Mouse (Mus musculus) MEL (cell line): ENCODE measurements around the gene Cstl1. TPM values are rescaled to one million over a fixed set of nuclear protein-coding genes. Genes with fewer than 3 reads are reported as not detected.

ENCODE experiments used
- DNase-seq: peaks from one replicate; pipeline ENCODE4 v3.0.0; 2011; ENCODE audit warnings: low read depth, low spot score
- H3K27ac ChIP-seq: 2 replicates; pipeline ENCODE4 v1.5.1; 2012; ENCODE audit warnings: low read depth, mild to moderate bottlenecking, control low read depth, low read length, moderate library complexity; ENCODE audit not compliant: control insufficient read depth
- H3K27me3 ChIP-seq, 2 experiments: fragments of 150-350 bp in 1 of 2; sonication (generic) in 1 of 2; 2 replicates each; pipeline ENCODE4 v1.6.1; 2012; ENCODE audit warnings: low read length in 2 of 2, mild to moderate bottlenecking in 2 of 2, improper control_type of control experiment in 1 of 2, moderate library complexity in 1 of 2; ENCODE audit not compliant: insufficient read depth in 2 of 2, control insufficient read depth in 1 of 2
- H3K36me3 ChIP-seq, 2 experiments: 2 replicates each; pipeline ENCODE4 v1.6.1; 2012 to 2014; ENCODE audit warnings: low read length in 2 of 2, improper control_type of control experiment in 1 of 2, inconsistent platforms in 1 of 2, mild to moderate bottlenecking in 1 of 2; ENCODE audit not compliant: insufficient read depth in 2 of 2, control insufficient read depth in 1 of 2
- H3K4me1 ChIP-seq, 2 experiments: fragments of 150-350 bp in 1 of 2; sonication (generic) in 1 of 2; 2 replicates each; pipeline ENCODE4 v1.6.1; 2012; ENCODE audit warnings: low read length in 2 of 2, improper control_type of control experiment in 1 of 2, mild to moderate bottlenecking in 1 of 2; ENCODE audit not compliant: insufficient read depth in 2 of 2, control insufficient read depth in 1 of 2
- H3K4me3 ChIP-seq, 2 experiments: fragments of 150-350 bp in 1 of 2; sonication (generic) in 1 of 2; 2 replicates each; pipeline ENCODE4 v1.5.1; 2012; ENCODE audit warnings: low read depth in 2 of 2, low read length in 2 of 2, mild to moderate bottlenecking in 2 of 2, moderate library complexity in 2 of 2, control low read depth in 1 of 2, improper control_type of control experiment in 1 of 2; ENCODE audit not compliant: control insufficient read depth in 1 of 2, insufficient read depth in 1 of 2
- H3K79me2 ChIP-seq: 2 replicates; pipeline ENCODE4 v1.6.1; 2012; ENCODE audit warnings: mild to moderate bottlenecking, low read length, moderate library complexity; ENCODE audit not compliant: control insufficient read depth, poor library complexity, insufficient read depth
- H3K9ac ChIP-seq: 2 replicates; pipeline ENCODE4 v1.6.1; 2012; ENCODE audit warnings: low read depth, mild to moderate bottlenecking, control low read depth, low read length, moderate library complexity; ENCODE audit not compliant: control insufficient read depth, poor library complexity, severe bottlenecking
- H3K9me3 ChIP-seq: fragments of 150-350 bp; sonication (generic); replicated peaks from 2 replicates; pipeline ENCODE4 v1.6.1; 2012; ENCODE audit warnings: mild to moderate bottlenecking, low read length, improper control_type of control experiment, moderate library complexity; ENCODE audit not compliant: insufficient read depth
- CHD1 ChIP-seq: IDR thresholded peaks from 2 replicates; pipeline ENCODE4 v1.6.1; 2012; ENCODE audit warnings: low read depth, mild to moderate bottlenecking, inconsistent platforms, low read length, improper control_type of control experiment
- CTCF ChIP-seq, 3 experiments: IDR thresholded peaks in 2 of 3; conservative IDR thresholded peaks in 1 of 3; 2 replicates each; pipeline ENCODE4 v1.5.1; 2011 to 2012; ENCODE audit warnings: low read length in 3 of 3, low read depth in 2 of 3, mild to moderate bottlenecking in 2 of 3, improper control_type of control experiment in 1 of 3, inconsistent platforms in 1 of 3, mixed read lengths in 1 of 3, moderate library complexity in 1 of 3; ENCODE audit not compliant: control insufficient read depth in 1 of 3, insufficient read depth in 1 of 3, poor library complexity in 1 of 3, severe bottlenecking in 1 of 3
- E2F4 ChIP-seq: IDR thresholded peaks from 2 replicates; pipeline ENCODE4 v1.6.1; 2011; ENCODE audit warnings: low read depth, low read length, improper control_type of control experiment, borderline replicate concordance
- EP300 ChIP-seq, 2 experiments: IDR thresholded peaks; 2 replicates each; pipeline ENCODE4 v1.6.1; 2011; ENCODE audit warnings: improper control_type of control experiment in 2 of 2, low read length in 2 of 2, low read depth in 1 of 2, mild to moderate bottlenecking in 1 of 2
- HCFC1 ChIP-seq: IDR thresholded peaks from 2 replicates; pipeline ENCODE4 v1.6.1; 2012; ENCODE audit warnings: low read depth, mild to moderate bottlenecking, inconsistent platforms, low read length, improper control_type of control experiment, moderate library complexity
- JUND ChIP-seq: IDR thresholded peaks from 2 replicates; pipeline ENCODE4 v1.6.1; 2011; ENCODE audit warnings: low read depth, mild to moderate bottlenecking, improper control_type of control experiment, low read length
- MAFK ChIP-seq: IDR thresholded peaks from 2 replicates; pipeline ENCODE4 v1.6.1; 2011; ENCODE audit warnings: low read depth, mild to moderate bottlenecking, low read length, improper control_type of control experiment, borderline replicate concordance
- MAX ChIP-seq: IDR thresholded peaks from 2 replicates; pipeline ENCODE4 v1.6.1; 2011; ENCODE audit warnings: low read length, improper control_type of control experiment
- MAZ ChIP-seq: IDR thresholded peaks from 2 replicates; pipeline ENCODE4 v1.6.1; 2012; ENCODE audit warnings: low read depth, mild to moderate bottlenecking, inconsistent platforms, low read length, improper control_type of control experiment
- MXI1 ChIP-seq: IDR thresholded peaks from 2 replicates; pipeline ENCODE4 v1.6.1; 2011; ENCODE audit warnings: mild to moderate bottlenecking, low read depth, low read length, improper control_type of control experiment
- NRF1 ChIP-seq: IDR thresholded peaks from 2 replicates; pipeline ENCODE4 v1.6.1; 2014; ENCODE audit warnings: low read depth, mild to moderate bottlenecking, inconsistent platforms, low read length, improper control_type of control experiment, moderate library complexity; ENCODE audit not compliant: poor library complexity, insufficient read depth, severe bottlenecking
- POLR2A ChIP-seq, 2 experiments: IDR thresholded peaks; 2 replicates each; pipeline ENCODE4 v1.6.1; 2011 to 2012; ENCODE audit warnings: low read length in 2 of 2, mild to moderate bottlenecking in 2 of 2, control low read depth in 1 of 2, improper control_type of control experiment in 1 of 2, low read depth in 1 of 2, moderate library complexity in 1 of 2; ENCODE audit not compliant: control insufficient read depth in 1 of 2, insufficient read depth in 1 of 2, poor library complexity in 1 of 2
- POLR2AphosphoS2 ChIP-seq: IDR thresholded peaks from 2 replicates; pipeline ENCODE4 v1.6.1; 2011; ENCODE audit warnings: low read length, improper control_type of control experiment
- POLR2AphosphoS5 ChIP-seq: IDR thresholded peaks from 2 replicates; pipeline ENCODE4 v1.6.1; 2012; ENCODE audit warnings: low read depth, borderline replicate concordance, mild to moderate bottlenecking, inconsistent platforms, low read length, moderate library complexity, mixed read lengths
- RAD21 ChIP-seq: IDR thresholded peaks from 2 replicates; pipeline ENCODE4 v1.6.1; 2011; ENCODE audit warnings: mild to moderate bottlenecking, low read depth, low read length, improper control_type of control experiment
- RCOR1 ChIP-seq: IDR thresholded peaks from 2 replicates; pipeline ENCODE4 v1.6.1; 2012; ENCODE audit warnings: low read depth, mild to moderate bottlenecking, inconsistent platforms, low read length, improper control_type of control experiment
- SIN3A ChIP-seq: IDR thresholded peaks from 2 replicates; pipeline ENCODE4 v1.6.1; 2012; ENCODE audit warnings: low read length, improper control_type of control experiment, inconsistent platforms
- USF1 ChIP-seq: IDR thresholded peaks from 2 replicates; pipeline ENCODE4 v1.6.1; 2014; ENCODE audit warnings: low read depth, mild to moderate bottlenecking, inconsistent platforms, low read length, improper control_type of control experiment, moderate library complexity
- USF2 ChIP-seq, 2 experiments: IDR thresholded peaks; 2 replicates each; pipeline ENCODE4 v1.6.1; 2011 to 2012; ENCODE audit warnings: improper control_type of control experiment in 2 of 2, low read length in 2 of 2, borderline replicate concordance in 1 of 2, inconsistent platforms in 1 of 2, low read depth in 1 of 2, mild to moderate bottlenecking in 1 of 2; ENCODE audit not compliant: insufficient read depth in 1 of 2
- ZC3H11A ChIP-seq: IDR thresholded peaks from 2 replicates; pipeline ENCODE4 v1.6.1; 2012; ENCODE audit warnings: low read depth, mild to moderate bottlenecking, inconsistent platforms, low read length, improper control_type of control experiment
- ZMIZ1 ChIP-seq: IDR thresholded peaks from 2 replicates; pipeline ENCODE4 v1.6.1; 2012; ENCODE audit warnings: low read depth, mild to moderate bottlenecking, inconsistent platforms, low read length, improper control_type of control experiment, moderate library complexity
- ZNF384 ChIP-seq: IDR thresholded peaks from 2 replicates; pipeline ENCODE4 v1.6.1; 2012; ENCODE audit warnings: low read depth, mild to moderate bottlenecking, inconsistent platforms, low read length, improper control_type of control experiment
- polyA plus RNA-seq, 2 experiments: library from polyadenylated mRNA; stranded (reverse) in 1 of 2; unstranded in 1 of 2; fragments of >175 nt in 1 of 2; fragments of >200 nt in 1 of 2; gene quantifications; 2 replicates each; pipeline versions ENCODE4 v1.2.1 to v1.2.4; 2012; ENCODE audit warnings: low replicate concordance in 2 of 2, low read depth in 1 of 2; ENCODE audit not compliant: insufficient read length in 2 of 2, insufficient read depth in 1 of 2, missing spikeins in 1 of 2
- total RNA-seq: library from RNA; depleted of rRNA; stranded (reverse); fragments of 300-350 nt; gene quantifications from 2 replicates; pipeline ENCODE4 v1.2.3, GENCODE M21; 2012

Gene Cstl1
- total and polyA plus RNA-seq, 3 experiments: not detected

DNA sequence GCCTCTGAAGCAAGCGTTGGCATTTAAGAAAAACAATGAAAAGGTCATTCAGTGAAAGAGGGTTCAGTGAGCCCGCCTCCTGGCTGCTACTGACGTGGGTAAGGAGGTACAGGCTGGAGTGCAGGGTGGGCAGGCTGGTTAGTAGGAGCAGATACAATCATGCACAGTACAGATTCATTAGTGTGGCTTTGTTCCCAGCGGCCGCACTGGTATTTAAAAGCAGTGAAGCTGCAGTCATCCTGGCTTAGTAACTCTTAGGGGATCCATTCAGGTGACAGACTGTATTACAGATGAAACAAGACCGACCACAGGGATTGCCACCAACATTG is 43.0 kb upstream of the Cstl1 start:
- Histone ChIP-seq H3K79me2 (no peaks in the 10 kb centered on the region), H3K27me3 (no peaks in the 10 kb centered on the region), H3K4me1 (no peaks in the 10 kb centered on the region)
- TF ChIP-seq SIN3A (no peak), MAX (no peak), POLR2AphosphoS2 (no peak), RCOR1 (no peak), USF1 (no peak), RAD21 (no peak)
- TF ChIP-seq, all 39 proteins: peak for 0
- Histone ChIP-seq H3K36me3 (no peaks in the 10 kb centered on the region), H3K9ac (no peak overlapping the region), H3K9me3 (no peaks in the 10 kb centered on the region), H3K4me3 (no peak overlapping the region), H3K27ac (no peak overlapping the region)
- DNase-seq: no peak

DNA sequence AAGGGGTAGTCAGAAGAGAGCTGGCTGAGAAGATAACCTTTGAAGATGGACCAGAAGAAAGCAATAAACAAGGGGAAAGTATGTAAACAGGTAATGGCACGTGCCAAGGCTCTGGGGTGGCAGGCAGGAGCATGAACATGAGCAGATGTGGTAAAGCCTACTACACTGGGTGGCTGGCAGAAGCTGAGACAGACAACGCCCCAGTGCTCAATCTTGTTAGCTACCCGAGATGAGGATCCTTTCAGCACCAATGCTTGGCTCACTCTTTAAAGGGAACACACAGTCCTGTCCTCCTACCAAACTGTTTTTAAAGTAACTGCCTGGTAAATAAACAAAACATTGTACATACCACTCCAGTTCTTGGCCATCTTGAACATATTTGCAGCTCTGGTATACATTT is 37.8 kb upstream of the Cstl1 start:
- no peaks in the 10 kb centered on the region for H3K36me3 ChIP-seq
- no peaks in the 10 kb centered on the region for H3K9me3 ChIP-seq
- no peaks in the 10 kb centered on the region for H3K27me3 ChIP-seq
- H3K27ac ChIP-seq: no peak overlapping the region
- H3K79me2 ChIP-seq: no peaks in the 10 kb centered on the region
- no peaks in the 10 kb centered on the region for H3K4me1 ChIP-seq
- TF ChIP-seq E2F4 (no peak), RCOR1 (no peak), SIN3A (no peak), USF2 (IDR thresholded peaks at IDR 0.05; ENCODE audit: borderline replicate concordance in 1 of 2, insufficient read depth in 1 of 2, low read depth in 1 of 2, low read length in 2 of 2) (no peak), JUND (no peak), MAZ (no peak), ZMIZ1 (no peak), POLR2AphosphoS5 (no peak), USF1 (no peak), EP300 (IDR thresholded peaks at IDR 0.05; ENCODE audit: low read depth in 1 of 2, low read length in 2 of 2) (no peak), CHD1 (no peak), ZNF384 (no peak), HCFC1 (no peak), MXI1 (no peak), CTCF (IDR thresholded peaks at IDR 0.05 in 2 of 3, conservative IDR thresholded peaks at IDR 0.05 in 1 of 3; ENCODE audit: control insufficient read depth in 1 of 3, insufficient read depth in 1 of 3, low read depth in 2 of 3, low read length in 3 of 3, poor library complexity in 1 of 3, severe bottlenecking in 1 of 3) (no peak), MAFK (no peak), ZC3H11A (no peak), POLR2A (IDR thresholded peaks at IDR 0.05; ENCODE audit: control insufficient read depth in 1 of 2, insufficient read depth in 1 of 2, low read depth in 1 of 2, low read length in 2 of 2, poor library complexity in 1 of 2) (no peak), NRF1 (no peak)
- DNase-seq: no peak
- H3K9ac ChIP-seq: no peak overlapping the region
- H3K4me3 ChIP-seq: no peak overlapping the region
